Comparison of ENCODE assay signal across 8 mouse cellular contexts in the genomic region with DNA sequence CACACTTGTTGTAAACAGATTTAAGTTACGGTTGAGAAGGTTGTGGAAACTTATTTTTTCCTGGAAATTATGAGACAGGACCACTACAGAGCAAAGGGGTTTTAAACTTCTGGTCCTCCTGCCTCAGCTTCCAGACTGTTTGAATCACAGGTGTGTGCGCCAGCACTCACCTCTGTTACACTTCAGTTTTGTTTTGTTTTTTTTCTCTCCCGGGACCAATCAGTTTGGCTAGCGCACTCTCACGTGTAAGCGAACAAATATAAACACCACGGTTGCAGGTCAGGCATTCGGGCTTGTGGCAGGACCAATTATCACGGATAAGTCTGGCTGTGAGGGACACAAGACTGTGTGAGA. TPM values are rescaled to one million over a fixed set of nuclear protein-coding genes. Genes with fewer than 3 reads are reported as not detected.
DNase-seq lines count a peak whose midpoint lies in the region; ATAC-seq and TF ChIP-seq lines count a peak whose summit lies in the region.

No protein-coding gene starts in this region.

- H3K27me3 ChIP-seq in heart, embryonic 15.5 days = no peaks in the 10 kb centered on the region
- H3K27me3 ChIP-seq in MEL (ENCODE audit: control insufficient read depth in 1 of 2, insufficient read depth in 2 of 2, low read length in 2 of 2) = no peaks in the 10 kb centered on the region
- H3K27me3 ChIP-seq in hindbrain, embryonic 10.5 days (ENCODE audit: insufficient read depth, poor library complexity, severe bottlenecking) = no peaks in the 10 kb centered on the region

- peaks cover 34% of the 10 kb centered on the region for H3K79me2 ChIP-seq in MEL (ENCODE audit: control insufficient read depth, insufficient read depth, low read length, poor library complexity)

- TF ChIP-seq EP300 in MEL (IDR thresholded peaks at IDR 0.05; ENCODE audit: low read depth in 1 of 2, low read length in 2 of 2) = no peak

- no peak for DNase-seq in heart, postnatal 25 days (ENCODE audit: low spot score)
- DNase-seq in MEL (ENCODE audit: low read depth, low spot score) = peak; percentile 74
- DNase-seq in hindbrain, embryonic 10.5 days (ENCODE audit: low spot score) = no peak
- no peak for DNase-seq in right cerebral cortex, postnatal 10 days (ENCODE audit: low spot score in 2 of 2)
- DNase-seq in cerebellum, postnatal 10 days = no peak
- no peak for DNase-seq in cerebellum, adult 8-10 months

- no peak for TF ChIP-seq RAD21 in MEL (IDR thresholded peaks at IDR 0.05; ENCODE audit: low read depth, low read length)

- peak overlapping the region; percentile 65 for H3K9ac ChIP-seq in heart, embryonic 15.5 days
- peak overlapping the region; percentile 61 for H3K9ac ChIP-seq in MEL (ENCODE audit: control insufficient read depth, low read depth, low read length, poor library complexity, severe bottlenecking)

- H3K27ac ChIP-seq in heart, embryonic 15.5 days = peak overlapping the region; percentile 94
- H3K27ac ChIP-seq in MEL (ENCODE audit: control insufficient read depth, low read depth, low read length) = no peak overlapping the region
- H3K27ac ChIP-seq in hindbrain, embryonic 10.5 days = peak overlapping the region; percentile 97

- peak overlapping the region; percentile 60 for H3K4me2 ChIP-seq in heart, embryonic 15.5 days

- H3K36me3 ChIP-seq in heart, embryonic 15.5 days = no peaks in the 10 kb centered on the region
- H3K36me3 ChIP-seq in MEL (ENCODE audit: control insufficient read depth in 1 of 2, insufficient read depth in 2 of 2, low read length in 2 of 2) = peaks cover 4 to 21% of the 10 kb centered on the region in 2 experiments; a peak in 3 of 4 replicates
- peaks cover 6% of the 10 kb centered on the region for H3K36me3 ChIP-seq in hindbrain, embryonic 10.5 days

- TF ChIP-seq CTCF in MEL (IDR thresholded peaks at IDR 0.05 in 2 of 3, conservative IDR thresholded peaks at IDR 0.05 in 1 of 3; ENCODE audit: control insufficient read depth in 1 of 3, insufficient read depth in 1 of 3, low read depth in 2 of 3, low read length in 3 of 3, poor library complexity in 1 of 3, severe bottlenecking in 1 of 3) = no peak

- H3K4me1 ChIP-seq in heart, embryonic 15.5 days (replicated peaks) = peaks cover 26% of the 10 kb centered on the region
- H3K4me1 ChIP-seq in MEL (ENCODE audit: control insufficient read depth in 1 of 2, insufficient read depth in 2 of 2, low read length in 2 of 2) = peaks cover 4 to 16% of the 10 kb centered on the region in 2 experiments
- peaks cover 30% of the 10 kb centered on the region for H3K4me1 ChIP-seq in hindbrain, embryonic 10.5 days (replicated peaks)

- no peaks in the 10 kb centered on the region for H3K9me3 ChIP-seq in heart, embryonic 15.5 days (replicated peaks)
- no peaks in the 10 kb centered on the region for H3K9me3 ChIP-seq in MEL (replicated peaks; ENCODE audit: insufficient read depth, low read length)
- no peaks in the 10 kb centered on the region for H3K9me3 ChIP-seq in hindbrain, embryonic 10.5 days

- no peak for ATAC-seq in heart, embryonic 15.5 days (replicated peaks; ENCODE audit: insufficient number of reproducible peaks, insufficient read depth, low FRiP score, low read depth)
- ATAC-seq in megakaryocyte-erythroid progenitor cell, adult 5-6 weeks (replicated peaks; ENCODE audit: low FRiP score, low TSS enrichment, poor library complexity, severe bottlenecking) = peak; percentile 10; the same call in 1 of the 2 replicates

- intact Hi-C loops in heart, postnatal 25 days (cut with DNase I) = loop anchor here (5.0 kb wide), 1 partner anchor 59 kb away; a partner anchor contains a TSS

- WGBS in heart, embryonic 15.5 days = 3% methylated on average over 9 of the region's 9 CpGs
- WGBS in hindbrain, embryonic 10.5 days = 4% methylated on average over 9 of the region's 9 CpGs

- no peak for TF ChIP-seq POLR2A in MEL (IDR thresholded peaks at IDR 0.05; ENCODE audit: control insufficient read depth in 1 of 2, insufficient read depth in 1 of 2, low read depth in 1 of 2, low read length in 2 of 2, poor library complexity in 1 of 2)

- H3K4me3 ChIP-seq in heart, embryonic 15.5 days = peak overlapping the region; percentile 98
- H3K4me3 ChIP-seq in MEL (ENCODE audit: control insufficient read depth in 1 of 2, insufficient read depth in 1 of 2, low read depth in 2 of 2, low read length in 2 of 2) = peak overlapping the region; percentile 74 to 99
- H3K4me3 ChIP-seq in hindbrain, embryonic 10.5 days = peak overlapping the region; percentile 99

TF ChIP-seq in MEL, 35 proteins besides CTCF, POLR2A, EP300 and RAD21:
- TF ChIP-seq ETS1 (IDR thresholded peaks at IDR 0.05; ENCODE audit: low read depth, low read length) = peak; percentile 36; the same call in 1 of the 2 replicates
- peak; percentile 77 for TF ChIP-seq ZNF384 (IDR thresholded peaks at IDR 0.05; ENCODE audit: low read depth, low read length)
- TF ChIP-seq BHLHE40 (IDR thresholded peaks at IDR 0.05; ENCODE audit: borderline replicate concordance, low read depth, low read length) = peak; percentile 74; the same call in 1 of the 2 replicates
- 0 out of 2 replicates have a peak, but pooled peaks have one; percentile 24 for TF ChIP-seq NELFE (IDR thresholded peaks at IDR 0.05; ENCODE audit: low read depth, low read length)
- TF ChIP-seq ZMIZ1 (IDR thresholded peaks at IDR 0.05; ENCODE audit: low read depth, low read length) = peak; percentile 59; the same call in 1 of the 2 replicates
- TF ChIP-seq ELF1 (IDR thresholded peaks at IDR 0.05; ENCODE audit: low read depth, low read length) = 0 out of 2 replicates have a peak, but pooled peaks have one; percentile 5
- TF ChIP-seq MYC (IDR thresholded peaks at IDR 0.05; ENCODE audit: low read depth, low read length) = 0 out of 2 replicates have a peak, but pooled peaks have one; percentile 37
- 0 out of 2 replicates have a peak, but pooled peaks have one; percentile 19 for TF ChIP-seq HCFC1 (IDR thresholded peaks at IDR 0.05; ENCODE audit: low read depth, low read length)
- peak; percentile 98 for TF ChIP-seq SIN3A (IDR thresholded peaks at IDR 0.05; ENCODE audit: low read length)
- TF ChIP-seq MAX (IDR thresholded peaks at IDR 0.05; ENCODE audit: low read length) = peak; percentile 98
- TF ChIP-seq TCF12 (IDR thresholded peaks at IDR 0.05; ENCODE audit: low read depth, low read length) = no peak
- no peak for TF ChIP-seq KAT2A (conservative IDR thresholded peaks at IDR 0.05; ENCODE audit: low read depth, low read length)
- no peak for TF ChIP-seq POLR2AphosphoS5 (IDR thresholded peaks at IDR 0.05; ENCODE audit: borderline replicate concordance, low read depth, low read length)
- peak; percentile 31; the same call in 1 of the 2 replicates for TF ChIP-seq USF1 (IDR thresholded peaks at IDR 0.05; ENCODE audit: low read depth, low read length)
- TF ChIP-seq MXI1 (IDR thresholded peaks at IDR 0.05; ENCODE audit: low read depth, low read length) = peak; percentile 98
- no peak for TF ChIP-seq POLR2AphosphoS2 (IDR thresholded peaks at IDR 0.05; ENCODE audit: low read length)

RNA-seq across cellular contexts. Expression of a gene that starts 0.7 kb away (rescaled TPM):
- polyA plus RNA-seq in heart, embryonic 15.5 days (2015; fragmentation: Nextera tagmentation; extraction: Ambion mirVana) = 22.5 and 25.5 TPM in 2 replicates
- 10 to 100 TPM in 1 of 2 experiments, 1 to 10 TPM in 1; 6.4 to 11.0 TPM for total RNA-seq in heart, postnatal 25 days (2021)
- total RNA-seq in MEL (2012; rRNA removed) = 9.3 and 10.8 TPM in 2 replicates
- 10 to 100 TPM in 1 of 2 experiments, not detected in 1; 23.0 TPM for polyA plus RNA-seq in MEL (2012; ENCODE audit: insufficient read depth in 1 of 2, insufficient read length in 2 of 2, low read depth in 1 of 2, low replicate concordance in 2 of 2, missing spikeins in 1 of 2)
- 24.0 and 28.2 TPM in 2 replicates for polyA plus RNA-seq in hindbrain, embryonic 10.5 days (2016; fragmentation: Nextera tagmentation; extraction: Ambion mirVana)
- 42.8 and 48.8 TPM in 2 replicates for total RNA-seq in megakaryocyte-erythroid progenitor cell, adult 5-6 weeks (2014; fragmentation: Nextera tagmentation)
- 27.0 and 27.8 TPM in 2 replicates for total RNA-seq in megakaryocyte-erythroid progenitor cell, adult 5-6 weeks (2017)
